Mouse (Mus musculus) brain, embryonic 14.5 days (tissue): Measurements from ENCODE around the gene Ercc4. TPM values are rescaled to one million over a fixed set of nuclear protein-coding genes. Genes with fewer than 3 reads are reported as not detected.

Experiments used
- DNase-seq: peaks from one replicate; pipeline ENCODE4 v3.0.0-alpha.2; 2011; ENCODE audit warnings: low read depth
- CTCF ChIP-seq: fragments of 200-500 bp; IDR thresholded peaks from 2 replicates; pipeline ENCODE4 v1.5.1; 2012; ENCODE audit warnings: inconsistent platforms, mild to moderate bottlenecking, moderate library complexity, borderline replicate concordance; ENCODE audit not compliant: insufficient read depth, insufficient read length; ENCODE audit errors: extremely low read depth
- POLR2A ChIP-seq: fragments of 200-500 bp; IDR thresholded peaks from 2 replicates; pipeline ENCODE4 v1.6.1; 2012; ENCODE audit warnings: mild to moderate bottlenecking, inconsistent platforms, borderline replicate concordance; ENCODE audit not compliant: poor library complexity, insufficient read depth, insufficient read length, severe bottlenecking; ENCODE audit errors: extremely low read depth
- polyA plus RNA-seq: library from polyadenylated mRNA; depleted of rRNA; stranded (reverse); fragments of >200 nt; gene quantifications from 2 replicates; pipeline ENCODE4 v1.2.3, GENCODE M21; 2012

The Ercc4 gene
- polyA plus RNA-seq, 1 experiment: 17.9 TPM

DNA sequence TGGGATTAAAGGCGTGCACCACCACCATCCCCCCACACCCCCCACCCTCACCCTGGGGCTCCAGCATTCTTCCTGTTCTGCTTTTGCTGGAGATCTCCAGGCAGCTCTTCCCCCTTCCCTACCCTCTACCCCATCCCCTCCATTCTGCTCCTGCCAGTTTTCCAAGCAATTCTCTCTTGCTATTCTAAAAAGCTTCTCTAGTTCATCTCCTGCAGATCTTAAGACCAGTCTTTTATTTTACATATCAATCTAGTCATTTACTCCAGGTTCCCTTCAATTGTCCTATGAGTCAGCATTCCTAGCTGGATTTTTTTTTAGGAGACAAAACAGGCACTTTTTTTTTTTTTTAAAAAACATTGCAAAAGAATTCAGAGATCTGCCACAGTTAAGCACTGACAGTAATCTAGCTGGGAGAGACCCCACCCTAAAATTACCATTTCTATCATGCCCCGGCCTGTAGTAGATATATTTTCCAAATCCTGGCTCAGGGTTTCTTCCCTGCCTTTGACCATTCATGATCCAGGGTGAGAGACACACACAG is 9.3 kb downstream of the Ercc4 start:
- no peak for TF ChIP-seq CTCF
- no peak for DNase-seq

DNA sequence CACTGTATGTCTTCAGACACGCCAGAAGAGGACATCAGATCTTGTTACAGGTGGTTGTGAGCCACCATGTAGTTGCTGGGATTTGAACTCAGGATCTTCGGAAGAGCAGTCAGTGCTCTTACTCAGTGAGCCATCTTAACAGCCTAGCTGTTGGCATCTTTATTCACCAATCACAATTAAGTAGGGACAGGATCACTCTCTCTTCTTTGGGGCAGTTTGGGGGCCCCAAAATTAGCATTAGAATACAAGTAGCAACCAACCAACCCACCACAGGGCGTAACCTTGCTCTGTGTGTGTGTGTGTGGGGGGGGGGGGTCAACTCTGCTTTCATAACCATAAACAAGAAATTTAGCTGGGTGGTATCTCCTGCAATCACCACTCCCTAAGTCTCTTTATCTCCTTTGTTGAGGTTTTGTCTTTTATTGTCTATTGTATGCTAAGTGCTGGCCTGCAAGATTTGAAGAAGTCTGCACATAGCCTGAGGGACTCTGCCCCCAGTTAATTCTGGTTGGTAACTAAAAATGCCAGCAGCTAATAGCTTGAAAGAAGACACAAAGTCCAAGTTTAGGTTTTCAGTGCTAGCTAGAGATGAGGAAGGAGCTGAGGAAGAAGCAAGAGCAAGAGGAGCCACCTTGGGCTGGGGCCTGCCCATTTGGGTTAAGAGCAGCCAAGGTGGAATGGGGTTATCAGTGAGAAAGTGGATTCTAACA is 10.3 kb downstream of the Ercc4 start:
- TF ChIP-seq CTCF: no peak
- DNase-seq: no peak

DNA sequence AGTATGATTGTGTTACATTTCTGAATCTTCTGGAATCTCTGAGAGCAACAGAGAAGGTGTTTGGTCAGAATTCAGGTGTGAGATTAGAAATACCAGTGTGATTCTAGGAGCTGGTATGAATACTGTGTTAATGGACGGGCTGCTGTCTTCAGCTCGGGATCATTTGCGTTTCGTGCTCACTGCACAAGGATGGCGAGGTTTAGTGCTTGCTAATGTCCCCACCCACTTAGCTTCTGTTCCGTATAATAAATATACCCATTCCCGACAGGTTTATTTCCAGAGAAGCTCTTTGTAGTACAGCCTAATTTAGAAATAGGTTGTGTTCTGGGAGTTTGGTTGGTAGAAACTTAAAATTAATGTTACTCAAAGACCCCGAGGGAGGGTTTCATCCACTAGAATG is 15.9 kb downstream of the Ercc4 start:
- no peak for DNase-seq
- TF ChIP-seq POLR2A: no peak
- no peak for TF ChIP-seq CTCF

DNA sequence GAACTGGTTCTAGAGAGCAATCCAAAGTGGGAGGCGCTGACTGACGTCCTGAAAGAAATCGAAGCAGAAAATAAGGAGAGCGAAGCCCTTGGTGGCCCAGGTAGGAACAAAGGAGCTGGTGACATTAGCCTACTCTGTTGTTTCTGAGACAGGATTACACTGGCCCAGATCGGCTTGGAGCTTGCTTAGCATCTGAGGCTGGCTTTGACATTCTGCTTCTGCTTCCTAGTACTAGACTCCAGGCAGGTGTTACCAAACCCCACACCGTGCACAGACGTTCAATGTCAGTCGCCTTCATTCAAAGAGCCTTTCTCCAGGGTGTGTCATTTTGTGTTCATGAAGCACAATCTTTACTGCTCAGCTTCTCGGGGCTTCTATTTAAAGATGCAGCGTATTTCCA is 18.1 kb downstream of the Ercc4 start:
- DNase-seq: no peak
- TF ChIP-seq CTCF (no peak), POLR2A (no peak)

DNA sequence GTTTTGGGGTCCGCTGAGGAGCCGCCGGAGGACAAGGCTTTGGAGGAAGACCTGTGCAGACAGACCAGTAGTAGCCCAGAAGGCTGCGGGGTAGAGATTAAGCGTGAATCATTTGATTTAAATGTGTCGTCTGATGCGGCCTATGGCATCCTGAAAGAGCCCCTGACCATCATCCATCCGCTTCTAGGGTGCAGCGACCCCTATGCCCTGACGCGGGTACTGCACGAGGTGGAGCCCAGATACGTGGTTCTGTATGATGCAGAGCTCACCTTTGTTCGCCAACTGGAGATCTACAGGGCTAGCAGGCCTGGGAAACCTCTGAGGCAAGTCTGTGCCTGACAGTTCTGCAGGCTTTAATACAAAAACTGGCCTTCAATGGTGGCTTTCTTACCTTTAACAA is 20.9 kb downstream of the Ercc4 start:
- DNase-seq: no peak
- TF ChIP-seq POLR2A (no peak), CTCF (peak; percentile 75)

DNA sequence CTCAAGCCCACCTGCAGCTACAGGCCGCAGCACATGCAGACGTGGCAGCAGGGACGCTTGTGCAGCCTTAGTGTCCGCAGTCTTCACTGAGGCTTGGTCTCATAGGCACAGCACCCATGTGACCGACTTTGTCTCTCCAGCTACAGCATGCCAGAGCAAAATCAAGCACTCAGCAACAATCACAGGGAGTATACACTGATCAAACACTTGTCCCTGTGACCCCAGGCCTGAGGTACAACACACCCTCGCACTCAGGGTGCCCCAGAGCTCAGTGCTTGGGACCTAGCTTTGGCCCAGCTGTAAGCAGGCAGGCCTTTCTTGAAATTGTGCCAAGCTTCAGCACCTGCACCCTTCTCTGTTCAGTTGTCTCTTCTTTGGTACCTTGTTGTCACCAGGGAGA is 31.7 kb downstream of the Ercc4 start:
- TF ChIP-seq CTCF: no peak
- TF ChIP-seq POLR2A: no peak
- DNase-seq: no peak

DNA sequence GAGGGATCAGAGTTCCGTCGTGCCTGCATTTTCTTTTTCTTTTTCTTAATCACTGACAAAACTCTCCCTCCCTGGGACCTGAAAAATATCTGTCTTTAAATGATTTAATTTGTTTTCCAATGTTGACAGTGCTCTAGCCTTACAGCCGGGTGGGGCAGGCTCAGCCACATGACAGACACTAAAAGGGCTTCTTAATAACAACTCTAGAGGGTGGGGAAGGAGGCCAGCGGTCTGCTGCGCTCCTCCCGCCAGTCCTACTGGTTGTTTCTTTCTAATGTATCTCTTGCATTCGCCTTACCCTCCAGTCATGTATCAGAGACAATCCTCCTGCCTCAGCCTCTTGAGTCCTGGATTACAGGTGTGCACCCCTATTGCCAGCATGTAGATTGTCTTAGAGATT is 34.4 kb downstream of the Ercc4 start:
- TF ChIP-seq CTCF: no peak
- no peak for TF ChIP-seq POLR2A

DNA sequence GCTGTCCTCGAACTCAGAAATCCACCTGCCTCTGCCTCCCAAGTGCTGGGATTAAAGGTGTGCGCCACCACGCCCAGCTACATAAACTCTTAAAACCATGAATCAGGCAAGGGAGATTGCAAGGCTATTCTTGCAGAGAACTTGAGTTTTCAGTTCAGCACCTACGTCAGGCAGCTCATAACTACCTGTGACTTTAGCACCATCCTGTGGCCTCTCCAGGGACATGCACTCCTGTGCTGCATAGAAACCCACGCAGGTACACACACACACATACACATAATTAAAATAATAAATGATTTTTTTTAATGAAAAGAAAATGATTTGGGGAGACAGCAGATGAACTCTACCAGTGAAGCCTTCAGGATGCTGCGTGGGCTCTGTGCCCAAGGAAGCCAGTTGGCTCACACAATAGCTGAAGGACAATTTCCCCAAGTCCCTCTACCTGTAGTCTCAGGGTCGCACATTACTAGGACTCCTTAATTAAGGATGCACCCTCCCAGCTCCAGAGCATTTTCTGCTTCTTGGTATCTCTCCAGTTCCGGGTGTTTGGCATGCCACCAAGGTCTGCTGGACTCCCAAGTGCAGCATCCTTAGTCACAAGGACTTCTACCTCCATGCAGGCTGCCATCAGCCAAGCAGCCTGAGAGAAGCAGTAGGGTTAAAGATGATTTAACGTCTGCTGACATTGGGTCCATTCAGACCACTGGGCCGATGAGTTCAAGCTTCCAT is 35.4 kb downstream of the Ercc4 start:
- no peak for DNase-seq
- TF ChIP-seq CTCF (no peak), POLR2A (no peak)

More for the DNA sequence above, 34.4 kb downstream of the Ercc4 start:
- no peak for DNase-seq

DNA sequence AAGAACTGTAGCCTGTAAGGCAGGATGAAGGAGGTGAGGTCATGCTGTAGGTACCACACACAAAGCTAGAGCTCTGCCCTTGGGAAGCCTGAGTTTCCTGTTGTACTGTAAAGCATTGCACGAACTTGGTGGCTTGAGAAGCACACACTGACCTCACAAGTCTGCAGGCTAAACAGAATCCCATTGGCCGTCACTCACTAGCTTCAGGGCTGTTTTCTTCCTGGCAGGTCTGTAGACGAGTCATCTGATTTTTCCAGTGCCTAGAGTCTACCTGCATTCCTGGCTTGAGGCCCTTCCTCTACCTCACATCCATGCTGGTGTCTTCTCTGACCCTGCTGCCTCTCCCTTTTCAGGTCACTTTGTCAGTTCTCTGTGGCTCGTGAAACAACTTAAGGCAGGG is 36.7 kb downstream of the Ercc4 start:
- no peak for TF ChIP-seq POLR2A

DNA sequence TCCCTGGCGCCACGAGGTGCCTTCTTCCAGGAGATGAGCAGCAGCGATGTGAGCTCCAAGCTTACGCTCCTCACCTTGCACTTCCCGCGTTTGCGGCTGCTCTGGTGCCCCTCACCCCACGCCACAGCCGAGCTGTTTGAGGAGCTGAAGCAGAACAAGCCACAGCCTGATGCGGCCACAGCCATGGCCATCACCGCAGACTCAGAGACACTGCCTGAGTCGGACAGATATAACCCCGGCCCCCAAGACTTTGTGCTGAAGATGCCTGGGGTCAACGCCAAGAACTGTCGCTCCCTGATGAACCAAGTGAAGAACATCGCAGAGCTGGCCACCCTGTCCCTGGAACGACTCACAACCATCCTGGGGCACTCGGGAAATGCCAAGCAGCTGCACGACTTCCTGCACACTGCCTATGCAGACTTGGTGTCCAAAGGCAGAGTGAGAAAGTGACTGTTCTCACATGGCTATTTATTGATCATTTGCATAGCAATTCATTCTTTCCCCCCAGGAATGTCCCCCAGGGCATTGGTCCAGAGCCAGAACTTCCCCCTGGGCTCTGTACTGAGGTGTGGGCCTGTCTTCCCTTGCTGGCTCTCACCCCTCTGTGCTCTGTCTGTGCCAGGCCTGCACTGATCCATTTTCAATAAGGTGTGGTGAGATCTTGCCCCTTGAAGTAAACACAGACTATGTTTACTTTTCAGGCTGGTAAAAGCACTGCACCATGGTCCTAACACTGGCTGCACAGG is 38.5 kb downstream of the Ercc4 start:
- TF ChIP-seq POLR2A (no peak), CTCF (no peak)
- DNase-seq: no peak

More for the DNA sequence above, 36.7 kb downstream of the Ercc4 start:
- no peak for DNase-seq

DNA sequence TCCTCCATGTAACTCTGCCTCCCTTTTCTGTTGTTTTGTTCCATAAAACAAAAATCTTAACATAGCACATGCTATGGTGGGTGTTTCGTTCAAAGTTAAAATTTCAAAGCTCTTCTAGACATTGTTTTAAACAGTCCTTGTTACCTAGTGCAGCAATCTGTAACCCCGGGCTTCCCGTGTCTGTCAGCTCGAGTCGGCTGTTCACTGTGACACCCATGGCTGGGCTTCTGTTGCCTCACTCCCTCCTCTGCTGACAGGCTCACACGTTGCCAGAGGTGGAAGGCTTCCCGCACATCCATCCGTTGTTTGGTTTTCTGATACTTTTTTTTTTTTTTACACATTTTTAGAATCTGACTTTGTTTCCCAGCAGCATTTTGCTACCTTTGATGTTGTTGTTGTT is 40.5 kb downstream of the Ercc4 start:
- no peak for DNase-seq
- TF ChIP-seq POLR2A (no peak), CTCF (no peak)
